Mouse (Mus musculus) small intestine, adult 2 months (tissue): ENCODE results near the gene St5. TPM values are rescaled to one million over a fixed set of nuclear protein-coding genes. Genes with fewer than 3 reads are reported as not detected.

ENCODE experiments used
- H3K27ac ChIP-seq: fragments of 200-500 bp; 2 replicates; pipeline ENCODE4 v1.5.1; 2012; ENCODE audit warnings: low read depth, low read length, control low read depth, inconsistent platforms; ENCODE audit not compliant: insufficient read depth
- H3K27me3 ChIP-seq: fragments of 200-500 bp; 2 replicates; pipeline ENCODE4 v1.6.1; 2012; ENCODE audit warnings: mild to moderate bottlenecking, moderate library complexity, low read length, inconsistent platforms; ENCODE audit not compliant: control insufficient read depth, insufficient read depth
- H3K36me3 ChIP-seq: fragments of 200-500 bp; 2 replicates; pipeline ENCODE4 v1.6.1; 2012; ENCODE audit warnings: mild to moderate bottlenecking, low read length, control low read depth, inconsistent platforms; ENCODE audit not compliant: control insufficient read depth, insufficient read depth
- H3K4me1 ChIP-seq: fragments of 200-500 bp; 2 replicates; pipeline ENCODE4 v1.6.1; 2012; ENCODE audit warnings: low read length, inconsistent platforms, mixed read lengths; ENCODE audit not compliant: control insufficient read depth, insufficient read depth, insufficient read length
- H3K4me3 ChIP-seq: fragments of 200-500 bp; 2 replicates; pipeline ENCODE4 v1.5.1; 2012; ENCODE audit warnings: low read depth, mild to moderate bottlenecking, control low read depth, inconsistent platforms, low read length, moderate library complexity
- CTCF ChIP-seq: fragments of 200-500 bp; IDR thresholded peaks from 2 replicates; pipeline ENCODE4 v1.5.1; 2012; ENCODE audit warnings: low read depth, mild to moderate bottlenecking, control low read depth, inconsistent platforms, low read length, moderate library complexity, mixed read lengths; ENCODE audit not compliant: insufficient replicate concordance, insufficient read length; ENCODE audit errors: extremely low read depth
- POLR2A ChIP-seq: fragments of 200-500 bp; IDR thresholded peaks from 2 replicates; pipeline ENCODE4 v1.6.1; 2012; ENCODE audit warnings: low read depth, mild to moderate bottlenecking, control low read depth, inconsistent platforms, low read length, moderate library complexity
- WGBS: fragments of 180-500 bp; shearing (Covaris S2); methylation state at CpG from one replicate; pipeline ENCODE4 v1.1.7; 2018; 5-methylcytosine and 5-hydroxymethylcytosine counted together
- polyA plus RNA-seq: library from polyadenylated mRNA; depleted of rRNA; stranded (reverse); fragments of >200 nt; gene quantifications from 2 replicates; pipeline ENCODE4 v1.2.3, GENCODE M21; 2012; rRNA removed

Gene St5
- polyA plus RNA-seq, 1 experiment = 37.7 TPM

GRCm38 (mm10) chr7:109507119-109507518 is 196.3 kb downstream of the St5 start:
- Histone ChIP-seq H3K36me3 (no peaks in the 10 kb centered on the region), H3K27ac (no peak overlapping the region), H3K4me1 (no peaks in the 10 kb centered on the region), H3K4me3 (no peak overlapping the region), H3K27me3 (no peaks in the 10 kb centered on the region)
- WGBS = 31% methylated on average over 8 of the region's 8 CpGs
- TF ChIP-seq POLR2A (no peak), CTCF (no peak)

- TF ChIP-seq POLR2A = no peak
- TF ChIP-seq CTCF = no peak
- 74% methylated on average over 4 of the region's 4 CpGs for WGBS
- no peak overlapping the region for H3K4me3 ChIP-seq
- H3K4me1 ChIP-seq = no peaks in the 10 kb centered on the region
- H3K27me3 ChIP-seq = no peaks in the 10 kb centered on the region
- H3K36me3 ChIP-seq = no peaks in the 10 kb centered on the region
- no peak overlapping the region for H3K27ac ChIP-seq
These were observed 205.9 kb downstream of the St5 start for GRCm38 (mm10) chr7:109497507-109497906.

DNA sequence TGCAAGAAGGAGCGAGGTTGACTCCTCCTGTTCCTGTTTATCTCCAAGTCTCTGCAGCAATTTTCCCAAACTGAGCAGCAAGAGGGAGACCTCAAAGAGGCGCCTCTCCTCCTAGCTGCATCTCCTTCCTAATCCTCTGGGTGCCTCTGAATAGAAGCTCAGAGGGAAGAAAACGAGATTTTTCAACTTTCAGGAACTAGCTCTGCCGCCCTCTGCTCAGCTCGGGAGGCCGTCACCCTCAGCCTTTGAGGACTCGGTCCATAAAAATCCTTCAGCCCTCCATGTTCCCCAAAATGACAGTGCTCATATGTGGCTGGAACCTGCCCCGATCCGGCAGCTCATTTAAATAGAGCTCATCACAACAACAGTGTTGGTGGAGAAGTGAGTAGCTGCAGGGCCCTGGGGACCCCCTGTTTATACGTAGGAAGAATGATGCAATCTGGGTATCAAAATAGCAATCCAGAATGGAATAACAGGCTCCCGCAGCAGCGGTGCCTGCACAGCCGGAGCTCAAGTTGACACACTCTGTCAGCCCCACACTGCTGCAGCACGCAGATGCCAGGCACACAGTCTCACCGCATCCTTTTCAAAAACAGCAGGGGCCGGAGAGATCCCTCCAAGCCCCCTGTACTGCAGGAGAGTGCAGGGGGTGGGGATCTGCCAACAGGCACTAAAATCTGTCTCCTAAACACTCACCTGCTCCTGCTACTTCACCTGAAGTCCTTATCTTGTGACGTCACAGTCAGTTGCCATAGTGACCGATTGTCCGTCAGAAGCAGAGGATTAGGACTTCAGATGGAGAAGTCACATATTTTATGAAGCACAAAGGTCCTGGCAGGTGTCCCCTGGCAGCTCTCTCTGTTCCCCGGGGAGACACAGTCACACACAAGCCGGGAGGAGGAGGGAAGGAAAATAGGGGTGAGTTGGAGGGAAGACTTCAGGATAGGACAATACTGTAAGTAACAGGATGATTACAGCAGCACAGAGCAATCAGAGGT is 209.8 kb downstream of the St5 start:
- H3K27me3 ChIP-seq = no peaks in the 10 kb centered on the region
- H3K27ac ChIP-seq = no peak overlapping the region
- no peaks in the 10 kb centered on the region for H3K36me3 ChIP-seq
- H3K4me1 ChIP-seq = no peaks in the 10 kb centered on the region
- WGBS = 23% methylated on average over 21 of the region's 21 CpGs
- TF ChIP-seq POLR2A = no peak
- no peak for TF ChIP-seq CTCF
- no peak overlapping the region for H3K4me3 ChIP-seq

GRCm38 (mm10) chr7:109492616-109493318 is 210.6 kb downstream of the St5 start:
- Histone ChIP-seq H3K36me3 (no peaks in the 10 kb centered on the region), H3K27me3 (no peaks in the 10 kb centered on the region), H3K4me1 (no peaks in the 10 kb centered on the region), H3K4me3 (no peak overlapping the region), H3K27ac (no peak overlapping the region)
- TF ChIP-seq POLR2A = no peak
- TF ChIP-seq CTCF = no peak
- 75% methylated on average over 18 of the region's 18 CpGs for WGBS

GRCm38 (mm10) chr7:109484221-109484620 is 219.2 kb downstream of the St5 start:
- no peak overlapping the region for H3K27ac ChIP-seq
- no peaks in the 10 kb centered on the region for H3K36me3 ChIP-seq
- no peak overlapping the region for H3K4me3 ChIP-seq
- 78% methylated on average over 5 of the region's 5 CpGs for WGBS
- no peaks in the 10 kb centered on the region for H3K27me3 ChIP-seq
- no peak for TF ChIP-seq POLR2A
- TF ChIP-seq CTCF = no peak
- no peaks in the 10 kb centered on the region for H3K4me1 ChIP-seq

DNA sequence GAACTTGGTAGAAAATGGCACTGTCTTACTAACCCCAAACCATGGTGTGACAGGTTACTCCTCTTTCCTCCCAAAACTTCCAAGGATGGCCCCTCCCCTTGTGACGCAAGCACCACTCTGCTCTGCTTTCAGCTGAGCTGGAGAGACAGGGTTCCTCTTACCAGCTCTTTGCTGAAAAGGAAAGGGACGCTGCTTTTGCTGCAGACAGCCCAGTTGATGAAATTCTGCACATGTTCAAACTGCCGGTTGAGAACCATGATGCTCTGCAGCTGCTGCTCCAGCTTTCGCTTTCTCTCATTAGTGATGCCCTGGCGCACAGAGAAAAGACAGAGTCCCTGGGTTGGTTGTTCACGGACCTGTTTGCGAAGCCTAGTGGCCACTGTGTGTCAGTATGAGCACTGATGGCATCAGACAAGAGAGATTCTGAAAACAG is 222.6 kb downstream of the St5 start:
- H3K4me1 ChIP-seq = no peaks in the 10 kb centered on the region
- 37% methylated on average over 7 of the region's 7 CpGs for WGBS
- no peaks in the 10 kb centered on the region for H3K27me3 ChIP-seq
- no peak overlapping the region for H3K4me3 ChIP-seq
- H3K27ac ChIP-seq = no peak overlapping the region
- no peaks in the 10 kb centered on the region for H3K36me3 ChIP-seq
- TF ChIP-seq POLR2A = no peak
- no peak for TF ChIP-seq CTCF

DNA sequence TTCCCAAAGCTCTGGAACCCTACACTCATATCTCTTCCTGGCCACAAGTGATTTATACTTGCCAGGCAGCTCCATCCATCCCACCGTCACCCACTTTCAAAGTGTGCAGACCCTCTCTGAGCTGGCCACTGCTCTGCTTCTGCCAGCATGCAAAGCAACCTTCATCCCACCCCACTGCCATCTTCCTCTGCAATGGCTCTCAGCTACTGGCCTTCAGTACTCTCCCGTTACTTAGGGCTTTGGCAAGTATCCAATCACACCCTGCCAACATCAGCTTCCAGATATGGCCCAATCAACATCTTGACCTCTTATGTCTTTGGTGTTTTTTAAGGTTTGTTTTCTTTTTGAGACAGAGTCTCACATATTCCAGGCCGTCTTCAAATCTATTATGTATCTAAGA is 225.5 kb downstream of the St5 start:
- no peaks in the 10 kb centered on the region for H3K36me3 ChIP-seq
- 56% methylated on average over 3 of the region's 3 CpGs for WGBS
- H3K27me3 ChIP-seq = no peaks in the 10 kb centered on the region
- H3K27ac ChIP-seq = no peak overlapping the region
- no peak for TF ChIP-seq POLR2A
- TF ChIP-seq CTCF = no peak
- H3K4me1 ChIP-seq = no peaks in the 10 kb centered on the region
- no peak overlapping the region for H3K4me3 ChIP-seq

Other genes with a start within 250 kb of the St5 start
- gene Trim66, start 195.5 kb downstream of the St5 start, polyA plus RNA-seq = 0.03 TPM in 1 of 2 replicates, not detected in the other
- 232 and 339 TPM in 2 replicates for gene Rpl27a, start 184.5 kb downstream of the St5 start, polyA plus RNA-seq
- gene Akip1, start 85 bp upstream of the St5 start, polyA plus RNA-seq = 2.7 and 4.3 TPM in 2 replicates
- not detected in 2 replicates for gene BC051019, start 20.2 kb upstream of the St5 start, polyA plus RNA-seq
- gene Ascl3, start 28.1 kb upstream of the St5 start, polyA plus RNA-seq = 0.27 and 1.0 TPM in 2 replicates
- gene Tmem9b, start 49.3 kb upstream of the St5 start, polyA plus RNA-seq = 26.4 and 53.9 TPM in 2 replicates
- 0.04 and 1.1 TPM in 2 replicates for gene Nrip3, start 78.4 kb upstream of the St5 start, polyA plus RNA-seq
- gene Scube2, start 162.1 kb upstream of the St5 start, polyA plus RNA-seq = 1.2 and 1.6 TPM in 2 replicates